Mouse (Mus musculus) kidney, embryonic 14.5 days (tissue): Measurements from ENCODE around the gene Ostf1. TPM values are rescaled to one million over a fixed set of nuclear protein-coding genes. Genes with fewer than 3 reads are reported as not detected.

Experiments
- ATAC-seq: fragments of 200-750 bp; cut with Nextera tagmentation; 2 replicates; pipeline ENCODE4 v1.8.0; 2017; ENCODE audit warnings: moderate number of reproducible peaks, mild to moderate bottlenecking, moderate TSS enrichment, moderate library complexity; ENCODE audit not compliant: low FRiP score, low TSS enrichment
- H3K27ac ChIP-seq: fragments of 300-500 bp; sonication (generic); 2 replicates; pipeline ENCODE4 v1.5.1; 2014; ENCODE audit warnings: low read depth, mild to moderate bottlenecking, low read length, moderate library complexity, mixed read lengths
- H3K27me3 ChIP-seq: fragments of 300-500 bp; sonication (generic); 2 replicates; pipeline ENCODE4 v1.6.1; 2014; ENCODE audit warnings: mild to moderate bottlenecking, low read length; ENCODE audit not compliant: control insufficient read depth, insufficient read depth
- H3K36me3 ChIP-seq: fragments of 300-500 bp; sonication (generic); 2 replicates; pipeline ENCODE4 v1.6.1; 2014; ENCODE audit warnings: low read length, mixed read lengths; ENCODE audit not compliant: control insufficient read depth, insufficient read depth
- H3K4me1 ChIP-seq: fragments of 300-500 bp; sonication (generic); 2 replicates; pipeline ENCODE4 v1.6.1; 2014; ENCODE audit warnings: low read length, mixed read lengths; ENCODE audit not compliant: control insufficient read depth, insufficient read depth
- H3K4me2 ChIP-seq: fragments of 300-500 bp; sonication (generic); replicated peaks from 2 replicates; pipeline ENCODE4 v1.6.1; 2014; ENCODE audit warnings: low read depth, mild to moderate bottlenecking, low read length
- H3K4me3 ChIP-seq: fragments of 300-500 bp; sonication (generic); 2 replicates; pipeline ENCODE4 v1.5.1; 2014; ENCODE audit warnings: mild to moderate bottlenecking, low read length
- H3K9ac ChIP-seq: fragments of 300-500 bp; sonication (generic); 2 replicates; pipeline ENCODE4 v1.6.1; 2014; ENCODE audit warnings: low read depth, mild to moderate bottlenecking, low read length, moderate library complexity
- H3K9me3 ChIP-seq: fragments of 300-500 bp; sonication (generic); 2 replicates; pipeline ENCODE4 v1.6.1; 2016; ENCODE audit warnings: low read length; ENCODE audit not compliant: control insufficient read depth
- WGBS: fragments of 180-500 bp; shearing (Covaris S2); extraction: QIAGEN DNeasy Blood & Tissue Kit; methylation state at CpG from one replicate; pipeline ENCODE4 v1.1.7; 2014; 5-methylcytosine and 5-hydroxymethylcytosine counted together
- polyA plus RNA-seq: library from polyadenylated mRNA; unstranded; fragments of >200 nt; fragmentation: Nextera tagmentation; extraction: Ambion mirVana; gene quantifications from 2 replicates; pipeline ENCODE4 v1.2.1, GENCODE M21; 2014

Gene Ostf1
- polyA plus RNA-seq, 1 experiment from 2014 or later, result 101 TPM

DNA sequence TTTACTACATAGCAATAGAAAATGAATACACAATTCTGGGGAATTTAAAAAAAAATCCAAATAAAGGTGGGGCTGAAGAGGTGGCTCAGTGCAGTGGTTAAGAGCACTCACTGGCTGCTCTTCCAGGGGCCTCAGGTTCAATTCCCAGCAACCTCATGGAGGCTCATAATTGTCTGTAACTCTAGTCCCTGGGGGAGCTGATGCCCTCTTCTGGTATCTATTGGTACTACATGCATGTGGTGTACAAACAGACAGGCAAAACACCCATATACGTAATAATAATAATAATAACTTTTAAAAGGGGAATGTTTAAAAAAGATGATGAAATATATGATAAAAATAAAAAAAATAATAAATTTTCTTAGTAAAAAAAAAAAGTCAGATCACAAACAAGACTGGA is 43.4 kb downstream of the Ostf1 start:
- Histone ChIP-seq H3K4me2 (no peak overlapping the region), H3K4me3 (no peak overlapping the region), H3K36me3 (peaks cover 4% of the 10 kb centered on the region; the same call in 1 of the 2 replicates), H3K4me1 (peaks cover 12% of the 10 kb centered on the region; the same call in 1 of the 2 replicates), H3K27ac (no peak overlapping the region), H3K9ac (no peak overlapping the region), H3K9me3 (no peaks in the 10 kb centered on the region), H3K27me3 (no peaks in the 10 kb centered on the region)
- 95% methylated on average over 1 of the region's 1 CpGs for WGBS
- ATAC-seq, result no peak

GRCm38 (mm10) chr19:18587118-18587517 is 44.5 kb downstream of the Ostf1 start:
- no peak overlapping the region for H3K4me3 ChIP-seq
- no peaks in the 10 kb centered on the region for H3K9me3 ChIP-seq
- no peak overlapping the region for H3K9ac ChIP-seq
- no peak overlapping the region for H3K4me2 ChIP-seq
- H3K36me3 ChIP-seq, result peaks cover 4% of the 10 kb centered on the region; the same call in 1 of the 2 replicates
- peak; percentile 53; the same call in 1 of the 2 replicates for ATAC-seq
- H3K27ac ChIP-seq, result no peak overlapping the region
- no peaks in the 10 kb centered on the region for H3K27me3 ChIP-seq
- H3K4me1 ChIP-seq, result peaks cover 6% of the 10 kb centered on the region; the same call in 1 of the 2 replicates
- 78% methylated on average over 9 of the region's 9 CpGs for WGBS

GRCm38 (mm10) chr19:18584621-18585020 is 47.0 kb downstream of the Ostf1 start:
- no peak for ATAC-seq
- Histone ChIP-seq H3K27me3 (no peaks in the 10 kb centered on the region), H3K9ac (no peak overlapping the region), H3K9me3 (no peaks in the 10 kb centered on the region), H3K36me3 (peaks cover 4% of the 10 kb centered on the region; the same call in 1 of the 2 replicates), H3K4me2 (no peak overlapping the region), H3K27ac (no peak overlapping the region), H3K4me1 (no peaks in the 10 kb centered on the region), H3K4me3 (no peak overlapping the region)
- WGBS, result 94% methylated on average over 7 of the region's 7 CpGs

DNA sequence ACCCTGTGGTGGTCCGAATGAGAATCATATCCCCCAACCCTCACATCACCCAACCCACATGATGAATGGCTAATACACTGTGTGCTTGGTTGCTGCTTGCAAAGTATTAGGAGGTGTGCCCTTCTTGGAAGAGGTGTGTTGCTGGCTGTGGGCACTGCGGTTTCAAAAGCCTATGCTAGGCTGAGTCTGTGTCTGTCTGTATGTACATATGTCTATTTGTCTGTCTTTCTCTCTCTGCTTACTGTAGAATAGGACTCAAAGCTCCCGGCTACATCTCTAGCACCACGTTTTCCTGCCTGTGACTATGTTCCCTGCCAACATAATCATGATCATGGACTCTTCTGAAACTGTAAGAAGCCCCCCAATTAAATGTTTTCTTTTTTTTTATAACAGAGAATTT is 47.9 kb downstream of the Ostf1 start:
- Histone ChIP-seq H3K4me1 (peaks cover 5% of the 10 kb centered on the region; the same call in 1 of the 2 replicates), H3K4me2 (no peak overlapping the region), H3K4me3 (no peak overlapping the region), H3K9ac (no peak overlapping the region), H3K27me3 (no peaks in the 10 kb centered on the region), H3K36me3 (no peaks in the 10 kb centered on the region; the same call in 1 of the 2 replicates), H3K27ac (no peak overlapping the region), H3K9me3 (no peaks in the 10 kb centered on the region)
- 97% methylated on average over 4 of the region's 4 CpGs for WGBS
- ATAC-seq, result no peak

DNA sequence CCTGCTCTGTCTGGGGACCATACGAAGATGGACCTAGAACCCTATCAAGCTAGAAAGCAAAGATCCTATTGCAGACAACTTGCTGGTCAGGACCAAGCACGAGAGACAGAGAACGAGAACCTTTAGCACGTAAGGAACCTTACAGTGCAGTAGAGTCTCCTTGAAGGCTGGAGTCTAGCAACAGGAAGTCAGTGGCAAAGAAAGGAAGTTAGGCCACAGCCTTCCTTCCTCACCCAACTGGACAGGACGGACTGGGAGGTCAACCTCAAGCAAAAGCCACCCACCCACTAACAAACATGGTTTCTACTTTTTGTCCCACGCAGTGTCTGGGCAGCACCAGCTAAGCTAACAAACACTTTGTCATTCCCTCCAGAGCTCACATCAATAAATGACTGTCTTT is 48.7 kb downstream of the Ostf1 start:
- peaks cover 12% of the 10 kb centered on the region; the same call in 1 of the 2 replicates for H3K4me1 ChIP-seq
- no peak overlapping the region for H3K4me3 ChIP-seq
- no peak for ATAC-seq
- 89% methylated on average over 6 of the region's 6 CpGs for WGBS
- H3K27ac ChIP-seq, result no peak overlapping the region
- H3K36me3 ChIP-seq, result no peaks in the 10 kb centered on the region; the same call in 1 of the 2 replicates
- no peaks in the 10 kb centered on the region for H3K27me3 ChIP-seq
- no peak overlapping the region for H3K4me2 ChIP-seq
- no peak overlapping the region for H3K9ac ChIP-seq
- H3K9me3 ChIP-seq, result no peaks in the 10 kb centered on the region

DNA sequence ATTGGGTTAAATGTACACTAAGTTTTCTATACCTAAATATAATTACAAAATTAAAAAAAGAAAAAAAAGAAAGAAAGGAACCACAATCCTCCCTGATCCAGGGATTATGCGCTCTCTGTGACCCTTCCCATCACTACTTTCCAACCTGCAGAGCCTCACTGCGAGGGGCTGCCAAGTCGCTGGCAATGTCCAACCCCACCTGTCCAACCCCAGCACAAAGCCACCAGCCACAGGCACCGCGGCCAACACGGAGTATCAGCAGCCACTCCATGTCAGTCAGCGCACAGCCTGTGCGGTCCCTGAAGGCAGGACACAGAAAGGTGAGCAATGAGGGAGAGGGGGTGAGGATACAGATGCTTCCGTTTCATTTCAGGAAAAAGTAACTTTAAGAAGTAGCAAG is 49.4 kb downstream of the Ostf1 start:
- peaks cover 19% of the 10 kb centered on the region; the same call in 1 of the 2 replicates for H3K4me1 ChIP-seq
- H3K27ac ChIP-seq, result no peak overlapping the region
- no peak overlapping the region for H3K4me3 ChIP-seq
- H3K9ac ChIP-seq, result no peak overlapping the region
- no peak overlapping the region for H3K4me2 ChIP-seq
- H3K36me3 ChIP-seq, result no peaks in the 10 kb centered on the region; the same call in 1 of the 2 replicates
- no peak for ATAC-seq
- no peaks in the 10 kb centered on the region for H3K27me3 ChIP-seq
- no peaks in the 10 kb centered on the region for H3K9me3 ChIP-seq
- WGBS, result 92% methylated on average over 9 of the region's 9 CpGs

DNA sequence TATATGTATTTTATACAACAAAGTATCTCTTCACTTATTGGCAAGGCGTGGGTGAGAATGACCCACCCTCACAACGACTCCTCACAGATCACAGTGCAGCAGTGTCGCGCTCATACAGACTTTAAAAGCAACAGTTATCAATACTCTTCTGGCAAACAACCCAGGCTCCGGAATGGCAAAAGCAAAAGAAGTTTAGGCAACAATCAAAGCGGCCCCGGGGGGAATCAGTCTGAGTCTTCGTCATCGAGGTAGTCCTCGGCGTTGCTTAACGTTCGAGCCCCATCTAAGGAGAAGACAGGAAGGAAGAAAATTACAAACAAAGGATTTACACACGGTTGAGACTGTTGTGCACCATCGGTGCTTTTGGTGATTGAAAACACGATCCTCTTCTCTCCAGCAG is 50.6 kb downstream of the Ostf1 start:
- Histone ChIP-seq H3K4me1 (peaks cover 20% of the 10 kb centered on the region; the same call in 1 of the 2 replicates), H3K4me3 (no peak overlapping the region), H3K27ac (no peak overlapping the region), H3K9me3 (no peaks in the 10 kb centered on the region), H3K27me3 (no peaks in the 10 kb centered on the region), H3K4me2 (no peak overlapping the region), H3K36me3 (no peaks in the 10 kb centered on the region; the same call in 1 of the 2 replicates), H3K9ac (no peak overlapping the region)
- WGBS, result 95% methylated on average over 16 of the region's 16 CpGs
- no peak for ATAC-seq

DNA sequence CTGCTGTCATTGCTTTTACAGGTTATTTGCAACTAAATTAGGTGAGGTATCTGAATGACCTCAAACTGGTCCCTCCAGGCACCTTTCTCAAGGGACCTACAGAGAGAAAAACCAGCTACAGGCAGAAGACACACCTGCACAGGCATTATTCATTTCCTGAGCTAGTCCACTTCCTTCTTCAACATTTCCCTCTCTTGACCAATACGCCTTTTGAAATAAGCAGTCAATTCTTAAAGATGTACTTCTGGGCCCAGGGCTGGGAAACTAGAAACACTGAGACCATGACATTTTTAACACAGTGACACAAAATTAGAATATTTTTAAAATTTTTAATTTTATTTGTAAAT is 52.6 kb downstream of the Ostf1 start:
- H3K4me3 ChIP-seq, result no peak overlapping the region
- ATAC-seq, result no peak
- H3K4me2 ChIP-seq, result no peak overlapping the region
- no peaks in the 10 kb centered on the region for H3K27me3 ChIP-seq
- H3K9me3 ChIP-seq, result no peaks in the 10 kb centered on the region
- H3K4me1 ChIP-seq, result peaks cover 20% of the 10 kb centered on the region; the same call in 1 of the 2 replicates
- H3K36me3 ChIP-seq, result no peaks in the 10 kb centered on the region
- no peak overlapping the region for H3K9ac ChIP-seq
- 82% methylated on average over 1 of the region's 1 CpGs for WGBS
- H3K27ac ChIP-seq, result peak overlapping the region; percentile 88

- 16% methylated on average over 17 of the region's 17 CpGs for WGBS
- peaks cover 20% of the 10 kb centered on the region; the same call in 1 of the 2 replicates for H3K4me1 ChIP-seq
- H3K9ac ChIP-seq, result peak overlapping the region; percentile 13; the same call in 1 of the 2 replicates
- H3K9me3 ChIP-seq, result no peaks in the 10 kb centered on the region
- peak; percentile 87 for ATAC-seq
- peak overlapping the region; percentile 88 for H3K27ac ChIP-seq
- no peaks in the 10 kb centered on the region for H3K36me3 ChIP-seq
- peak overlapping the region; percentile 39 for H3K4me2 ChIP-seq
- H3K27me3 ChIP-seq, result no peaks in the 10 kb centered on the region
- no peak overlapping the region; the same call in 1 of the 2 replicates for H3K4me3 ChIP-seq
Observed at GRCm38 (mm10) chr19:18578216-18579011, 53.2 kb downstream of the Ostf1 start.
